Mouse (Mus musculus) bone marrow, adult 2 months (tissue): ENCODE measurements around the gene H2afy2. TPM values are rescaled to one million over a fixed set of nuclear protein-coding genes. Genes with fewer than 3 reads are reported as not detected.
A peak's percentile ranks its signal among the peaks of the same experiment; 100 is the strongest.

Experiments
- H3K27ac ChIP-seq: fragments of 200-500 bp; 2 replicates; pipeline ENCODE4 v1.5.1; 2012; ENCODE audit warnings: low read depth, mild to moderate bottlenecking, control low read depth, inconsistent platforms, low read length; ENCODE audit not compliant: control insufficient read depth, poor library complexity, insufficient read depth
- H3K4me1 ChIP-seq: fragments of 200-500 bp; 2 replicates; pipeline ENCODE4 v1.6.1; 2011; ENCODE audit warnings: low read length; ENCODE audit not compliant: control insufficient read depth, insufficient read depth
- H3K4me3 ChIP-seq: fragments of 200-500 bp; replicated peaks from 2 replicates; pipeline ENCODE3; 2011; ENCODE audit warnings: mild to moderate bottlenecking, low read depth, low read length, control low read depth; ENCODE audit not compliant: control insufficient read depth
- CTCF ChIP-seq: fragments of 200-500 bp; IDR thresholded peaks from 2 replicates; pipeline ENCODE4 v1.5.1; 2011; ENCODE audit warnings: low read length, control low read depth; ENCODE audit not compliant: control insufficient read depth, insufficient read depth
- POLR2A ChIP-seq: fragments of 200-500 bp; IDR thresholded peaks from 2 replicates; pipeline ENCODE4 v1.6.1; 2011; ENCODE audit warnings: low read depth, mild to moderate bottlenecking, control low read depth, low read length, borderline replicate concordance; ENCODE audit not compliant: control insufficient read depth
- WGBS: fragments of 180-500 bp; shearing (Covaris S2); methylation state at CpG from one replicate; pipeline ENCODE4 v1.1.7; 2018; 5-methylcytosine and 5-hydroxymethylcytosine counted together
- polyA plus RNA-seq: library from polyadenylated mRNA; stranded (reverse); fragments of >200 nt; gene quantifications from 2 replicates; pipeline ENCODE4 v1.2.4, GENCODE M21; 2011; ENCODE audit warnings: low replicate concordance; ENCODE audit not compliant: missing spikeins, insufficient read depth, insufficient read length

Gene H2afy2
- polyA plus RNA-seq, 1 experiment: 3.9 TPM

DNA sequence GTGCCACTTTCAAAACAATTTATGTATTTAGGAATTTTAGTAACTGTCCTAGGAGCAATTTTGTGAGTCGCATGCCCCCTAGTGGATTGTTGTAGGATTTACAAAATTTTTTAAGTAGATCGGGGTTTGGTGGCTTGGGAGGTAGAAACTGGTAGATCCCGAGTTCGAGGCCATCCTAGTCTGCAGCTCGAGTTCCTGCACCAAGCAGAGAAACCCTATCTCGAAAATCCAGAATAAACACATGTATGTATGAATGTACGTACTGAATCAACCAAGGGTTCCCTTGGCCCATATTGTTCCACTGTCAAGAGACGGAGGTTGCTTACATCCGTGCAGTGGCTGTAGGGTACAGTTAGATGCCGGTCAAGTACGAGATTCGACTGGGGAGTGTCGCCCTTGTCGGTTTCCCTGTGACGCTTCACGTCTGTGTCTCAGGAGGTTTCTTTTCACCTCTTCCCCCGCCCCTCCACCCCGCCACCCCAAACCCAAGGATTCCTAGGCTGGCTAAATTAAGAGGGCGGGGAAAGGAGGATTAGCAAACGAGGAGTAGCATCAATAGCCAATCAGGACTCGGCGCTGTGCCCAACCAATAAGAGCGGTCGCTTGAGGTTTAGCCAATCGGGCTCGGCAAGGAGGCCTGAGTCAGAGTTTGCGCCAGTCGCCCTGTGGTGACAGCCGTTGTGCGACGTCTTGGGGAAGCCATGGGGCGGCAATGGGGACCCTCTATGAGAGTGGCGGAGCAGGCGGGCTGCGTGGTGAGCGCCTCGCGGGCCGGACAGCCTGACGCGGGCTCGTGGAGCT lies 88.9 kb downstream of the H2afy2 start, which contains the start of gene Tysnd1:
Tysnd1 (plus strand) TSS at position 645 of the 801 bp plus-strand sequence.
- H3K4me3 ChIP-seq: peak within 1 kb of the TSS; percentile 76
- WGBS: under 1% methylated on average over 42 of the region's 42 CpGs
- TF ChIP-seq CTCF: no peak
- peak; percentile 77; the same call in 1 of the 2 replicates for TF ChIP-seq POLR2A
- no peaks in the 10 kb centered on the region; the same call in 1 of the 2 replicates for H3K4me1 ChIP-seq
- H3K27ac ChIP-seq: peak within 1 kb of the TSS; percentile 35

DNA sequence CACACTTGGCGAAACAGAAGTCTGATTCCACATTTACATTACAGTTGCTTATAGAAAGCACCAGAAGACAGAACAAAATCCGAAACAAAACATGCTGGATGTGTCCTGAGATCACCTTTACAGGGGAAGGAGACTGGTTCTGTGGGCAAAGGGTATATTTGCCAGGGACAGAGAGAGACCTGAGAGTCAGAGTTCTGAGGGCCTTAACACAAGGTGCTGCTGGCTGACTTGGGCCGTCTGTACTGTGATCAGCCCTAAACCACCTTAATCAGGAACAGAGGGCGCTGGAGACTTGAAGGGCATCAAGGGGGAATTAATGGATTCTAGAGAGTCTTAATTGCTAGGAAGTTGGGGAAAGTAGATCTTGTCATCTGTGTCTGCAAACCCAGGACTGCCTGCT lies 90.4 kb downstream of the H2afy2 start:
- TF ChIP-seq POLR2A (no peak), CTCF (no peak)
- no peaks in the 10 kb centered on the region; the same call in 1 of the 2 replicates for H3K4me1 ChIP-seq
- H3K27ac ChIP-seq: no peak overlapping the region
- no peak overlapping the region for H3K4me3 ChIP-seq
- WGBS: 81% methylated on average over 4 of the region's 4 CpGs

DNA sequence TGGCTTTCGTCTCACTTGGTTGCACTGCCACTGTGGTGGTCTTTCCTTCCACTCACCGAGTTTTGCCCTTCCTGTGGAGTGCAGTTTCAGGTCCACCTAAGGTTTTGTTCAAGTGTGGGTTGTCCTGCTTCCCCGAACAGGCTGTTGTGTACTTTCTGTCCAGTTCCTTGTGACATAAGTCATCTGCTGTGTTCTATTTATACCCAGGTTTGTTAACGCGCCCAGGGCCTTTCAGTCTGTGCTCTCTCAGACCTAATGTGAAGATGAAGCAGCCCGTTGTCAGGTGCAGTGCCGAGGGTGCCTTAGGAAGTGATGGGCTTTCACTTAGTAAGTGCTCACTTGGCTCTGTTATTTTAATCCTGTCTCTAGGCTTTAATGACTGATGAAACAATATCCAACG lies 94.5 kb downstream of the H2afy2 start:
- Histone ChIP-seq H3K4me3 (no peak overlapping the region), H3K27ac (no peak overlapping the region), H3K4me1 (no peaks in the 10 kb centered on the region)
- no peak for TF ChIP-seq POLR2A
- TF ChIP-seq CTCF: no peak
- WGBS: 83% methylated on average over 8 of the region's 8 CpGs

Other genes with a start within 250 kb of the H2afy2 start
- 0.74 and 1.4 TPM in 2 replicates for gene Npffr1, start 188.7 kb downstream of the H2afy2 start, polyA plus RNA-seq
- 11.7 and 19.7 TPM in 2 replicates for gene Ppa1, start 135.6 kb downstream of the H2afy2 start, polyA plus RNA-seq
- gene Sar1a, start 103.8 kb downstream of the H2afy2 start, polyA plus RNA-seq: 52.5 and 68.8 TPM in 2 replicates
- 12.3 and 29.2 TPM in 2 replicates for gene Tysnd1, start 88.6 kb downstream of the H2afy2 start, polyA plus RNA-seq
- gene Aifm2, start 68.9 kb downstream of the H2afy2 start, polyA plus RNA-seq: 9.2 and 14.9 TPM in 2 replicates
- 0.56 TPM in 1 of 2 replicates, not detected in the other for gene Col13a1, start 195.0 kb upstream of the H2afy2 start, polyA plus RNA-seq